Mouse (Mus musculus): ENCODE measurements at regions not wholly inside any gene's neighbourhood (a gene's known extent, or its start where the extent isn't known, plus 50 kb on each side); places are given as distances from the start of the nearest gene placed in this dataset.
"Not testable (repeated sequence)": the region's sequence is repeated elsewhere in the genome, so short reads cannot be mapped to it uniquely, and the experiment has no call there.

DNA sequence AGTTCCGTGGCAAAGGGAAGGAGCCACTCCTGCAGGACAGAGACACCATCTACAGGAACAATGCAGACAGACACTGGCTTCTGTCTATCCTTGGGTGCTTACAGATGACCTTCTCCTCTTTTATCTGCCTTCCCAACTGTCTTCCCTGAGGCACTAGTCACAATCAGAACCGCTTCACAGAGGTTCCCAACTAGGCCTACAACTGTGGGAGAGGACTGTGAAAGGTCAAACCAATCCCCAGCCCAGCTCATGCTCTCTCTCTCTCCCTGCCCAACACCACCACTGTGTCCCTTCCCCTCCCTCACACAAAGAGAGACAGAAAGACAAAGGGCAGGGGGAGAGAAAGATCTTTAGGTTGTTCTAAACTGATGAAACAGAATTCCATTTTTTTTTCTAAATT, 61.3 kb downstream of the Tmem17 start:
- WGBS, result 57% methylated on average over 2 of the region's 2 CpGs
- no peaks in the 10 kb centered on the region for H3K36me3 ChIP-seq
- no peaks in the 10 kb centered on the region for H3K27me3 ChIP-seq
- H3K4me1 ChIP-seq (replicated peaks), result no peaks in the 10 kb centered on the region
- no peak overlapping the region for H3K4me2 ChIP-seq
- H3K4me3 ChIP-seq, result no peak overlapping the region
- H3K9ac ChIP-seq, result no peak overlapping the region
- no peaks in the 10 kb centered on the region for H3K9me3 ChIP-seq
- ATAC-seq (ENCODE audit: low FRiP score, low read depth), result no peak
- no peak overlapping the region for H3K27ac ChIP-seq (replicated peaks)

GRCm38 (mm10) chr11:22573802-22574201, 61.9 kb downstream of the Tmem17 start:
- ATAC-seq (ENCODE audit: low FRiP score, low read depth), result no peak
- 79% methylated on average over 3 of the region's 3 CpGs for WGBS
- Histone ChIP-seq H3K27me3 (no peaks in the 10 kb centered on the region), H3K36me3 (no peaks in the 10 kb centered on the region), H3K4me3 (no peak overlapping the region), H3K9me3 (no peaks in the 10 kb centered on the region), H3K4me2 (no peak overlapping the region), H3K4me1 (replicated peaks) (no peaks in the 10 kb centered on the region), H3K9ac (no peak overlapping the region), H3K27ac (replicated peaks) (no peak overlapping the region)

- H3K4me3 ChIP-seq, result no peak overlapping the region
- H3K36me3 ChIP-seq, result no peaks in the 10 kb centered on the region
- no peaks in the 10 kb centered on the region for H3K4me1 ChIP-seq (replicated peaks)
- no peak overlapping the region for H3K4me2 ChIP-seq
- no peak for ATAC-seq (ENCODE audit: low FRiP score, low read depth)
- H3K27ac ChIP-seq (replicated peaks), result no peak overlapping the region
- H3K9me3 ChIP-seq, result no peaks in the 10 kb centered on the region
- no peak overlapping the region for H3K9ac ChIP-seq
- H3K27me3 ChIP-seq, result no peaks in the 10 kb centered on the region
- 92% methylated on average over 2 of the region's 2 CpGs for WGBS
Observed at GRCm38 (mm10) chr11:22574506-22574905, 62.6 kb downstream of the Tmem17 start.

DNA sequence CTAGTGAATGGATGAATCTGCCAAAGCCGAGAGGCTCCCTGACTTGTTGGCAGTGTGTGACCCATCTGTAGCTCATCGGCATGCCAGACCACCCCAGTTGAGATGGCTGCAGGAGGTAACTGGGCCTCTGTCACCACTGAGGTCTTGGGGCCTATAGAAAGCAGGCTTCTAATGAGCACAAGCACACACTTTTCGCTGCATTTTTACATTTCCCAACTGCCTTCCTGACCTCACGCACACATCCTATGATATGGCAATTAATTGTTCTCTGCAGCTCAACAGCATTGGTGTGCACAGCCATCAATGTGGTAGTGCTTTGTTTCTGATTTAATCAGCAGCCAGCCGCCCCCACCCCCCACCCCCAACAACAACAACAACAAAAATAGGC, 72.2 kb downstream of the Tmem17 start:
- Histone ChIP-seq H3K27ac (replicated peaks) (peak overlapping the region; percentile 80), H3K36me3 (no peaks in the 10 kb centered on the region), H3K4me1 (replicated peaks) (peaks cover 26% of the 10 kb centered on the region), H3K9me3 (no peaks in the 10 kb centered on the region), H3K4me2 (peak overlapping the region; percentile 54), H3K4me3 (0 out of 2 replicates have a peak overlapping the region, but pooled peaks have one; percentile 20), H3K9ac (no peak overlapping the region), H3K27me3 (no peaks in the 10 kb centered on the region)
- peak; percentile 72 for ATAC-seq (ENCODE audit: low FRiP score, low read depth)
- WGBS, result 8% methylated on average over 5 of the region's 5 CpGs

DNA sequence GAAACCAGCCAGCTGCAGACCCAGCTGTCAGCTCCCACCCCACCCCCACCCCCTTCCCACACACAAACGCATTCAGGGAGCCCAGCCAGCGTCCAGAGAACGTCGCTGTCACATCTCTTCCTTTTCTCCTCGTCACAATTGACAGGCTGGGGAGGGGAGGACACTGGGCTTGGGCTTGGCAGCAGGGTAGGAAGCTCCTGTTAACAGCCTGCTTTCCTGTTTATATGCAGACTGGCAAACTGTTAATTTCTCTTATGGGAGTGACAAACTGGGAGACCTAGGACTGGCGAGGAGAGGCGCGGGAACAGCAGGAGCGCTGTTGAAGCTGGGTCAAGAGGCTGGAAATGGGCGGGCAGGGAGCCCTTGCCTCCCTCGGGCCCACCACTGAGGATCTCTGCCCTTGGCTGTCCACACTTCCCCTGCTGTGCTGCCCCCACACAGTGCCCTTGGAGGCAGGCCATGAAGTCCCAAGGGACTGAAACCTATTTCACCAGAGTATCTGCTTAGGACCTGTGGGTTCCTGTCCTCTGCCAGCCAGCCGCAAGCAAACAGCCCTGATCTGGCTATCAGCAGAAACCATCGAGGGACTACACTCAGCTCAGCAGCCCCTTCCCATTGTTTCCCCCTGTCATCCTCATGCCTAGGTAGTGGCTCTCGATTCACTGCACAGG, 72.7 kb downstream of the Tmem17 start:
- peak overlapping the region; percentile 54 for H3K4me2 ChIP-seq
- peak overlapping the region; percentile 80 for H3K27ac ChIP-seq (replicated peaks)
- ATAC-seq (ENCODE audit: low FRiP score, low read depth), result peak; percentile 82
- H3K4me1 ChIP-seq (replicated peaks), result peaks cover 26% of the 10 kb centered on the region
- no peaks in the 10 kb centered on the region for H3K9me3 ChIP-seq
- H3K27me3 ChIP-seq, result no peaks in the 10 kb centered on the region
- 5% methylated on average over 14 of the region's 14 CpGs for WGBS
- H3K9ac ChIP-seq, result peak overlapping the region; percentile 33
- no peaks in the 10 kb centered on the region for H3K36me3 ChIP-seq
- H3K4me3 ChIP-seq, result peak overlapping the region; percentile 20

DNA sequence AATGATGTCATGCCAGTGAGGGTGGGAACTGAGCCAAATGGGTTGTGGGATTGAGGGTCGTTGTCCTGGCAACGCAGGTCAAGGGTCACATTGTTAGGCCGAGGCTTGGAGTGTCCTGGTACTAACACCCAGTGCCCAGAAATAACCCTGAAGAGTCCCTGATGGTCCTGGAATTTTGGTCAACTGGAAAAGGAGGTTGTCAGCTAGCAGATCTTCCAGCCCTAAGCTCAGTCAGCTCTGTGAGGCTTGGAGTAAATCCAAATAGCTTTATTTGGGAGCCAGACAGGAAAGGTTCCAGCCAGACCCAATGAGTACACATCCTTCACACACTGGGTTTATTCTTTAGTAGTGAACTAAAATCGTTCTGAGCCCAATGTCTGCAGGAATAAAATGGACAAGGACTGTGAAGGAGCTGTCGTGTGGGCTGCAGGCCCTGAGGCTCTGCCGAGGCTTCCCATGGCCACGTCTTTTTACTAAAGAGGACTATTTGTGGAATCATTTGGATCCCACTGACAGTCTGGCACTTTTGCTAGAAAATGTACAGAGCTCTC, 75.9 kb downstream of the Tmem17 start:
- peak overlapping the region; percentile 74 for H3K27ac ChIP-seq (replicated peaks)
- WGBS, result 37% methylated on average over 7 of the region's 7 CpGs
- no peaks in the 10 kb centered on the region for H3K36me3 ChIP-seq
- H3K4me1 ChIP-seq (replicated peaks), result peaks cover 26% of the 10 kb centered on the region
- no peak overlapping the region for H3K4me2 ChIP-seq
- peak; percentile 68 for ATAC-seq (ENCODE audit: low FRiP score, low read depth)
- H3K9ac ChIP-seq, result no peak overlapping the region
- H3K4me3 ChIP-seq, result no peak overlapping the region
- H3K27me3 ChIP-seq, result no peaks in the 10 kb centered on the region
- no peaks in the 10 kb centered on the region for H3K9me3 ChIP-seq

- Histone ChIP-seq H3K9ac (no peak overlapping the region), H3K4me2 (no peak overlapping the region), H3K27me3 (no peaks in the 10 kb centered on the region), H3K9me3 (no peaks in the 10 kb centered on the region), H3K4me3 (no peak overlapping the region), H3K4me1 (replicated peaks) (peaks cover 26% of the 10 kb centered on the region), H3K27ac (replicated peaks) (peak overlapping the region; percentile 74), H3K36me3 (no peaks in the 10 kb centered on the region)
- ATAC-seq (ENCODE audit: low FRiP score, low read depth), result peak; percentile 35; the same call in 1 of the 2 replicates
- WGBS, result 30% methylated on average over 2 of the region's 2 CpGs
Observed at GRCm38 (mm10) chr11:22588546-22588945, 76.7 kb downstream of the Tmem17 start.

GRCm38 (mm10) chr11:22589901-22590300, 78.0 kb downstream of the Tmem17 start:
- no peak for ATAC-seq (ENCODE audit: low FRiP score, low read depth)
- Histone ChIP-seq H3K27ac (replicated peaks) (no peak overlapping the region), H3K9ac (no peak overlapping the region), H3K27me3 (no peaks in the 10 kb centered on the region), H3K4me2 (no peak overlapping the region), H3K4me3 (no peak overlapping the region), H3K4me1 (replicated peaks) (peaks cover 15% of the 10 kb centered on the region), H3K36me3 (no peaks in the 10 kb centered on the region), H3K9me3 (no peaks in the 10 kb centered on the region)
- WGBS, result 53% methylated on average over 2 of the region's 2 CpGs

- not testable (repeated sequence) for H3K27me3 ChIP-seq; H3K27ac ChIP-seq (replicated peaks); H3K4me2 ChIP-seq; H3K36me3 ChIP-seq; H3K9me3 ChIP-seq; H3K9ac ChIP-seq; H3K4me1 ChIP-seq (replicated peaks); ATAC-seq (ENCODE audit: low FRiP score, low read depth); H3K4me3 ChIP-seq
- 91% methylated on average over 14 of the region's 14 CpGs for whole genome bisulfite sequencing
Observed at GRCm38 (mm10) chr11:22591050-22591449, 79.2 kb downstream of the Tmem17 start.

DNA sequence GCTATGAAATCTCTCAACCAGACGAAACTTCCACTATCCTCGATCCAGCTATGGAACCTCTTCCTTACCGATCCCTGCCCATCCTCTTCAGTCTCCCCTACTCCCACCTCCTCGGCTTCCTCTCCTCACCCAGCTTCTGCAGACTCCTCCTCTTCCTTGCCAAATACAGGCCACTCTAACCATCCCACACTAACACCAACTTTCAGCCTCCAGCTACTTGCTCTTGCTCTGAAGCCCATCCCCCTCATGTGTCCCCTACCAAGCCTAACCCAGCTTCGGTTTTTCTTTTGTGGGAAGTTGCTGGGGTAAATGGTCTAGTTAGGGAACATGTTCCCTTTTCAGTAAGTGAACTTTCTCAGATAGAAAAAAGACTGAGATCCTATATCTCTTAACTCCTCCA, 80.8 kb downstream of the Tmem17 start:
- Histone ChIP-seq H3K4me3 (no peak overlapping the region), H3K27ac (replicated peaks) (no peak overlapping the region), H3K9me3 (no peaks in the 10 kb centered on the region), H3K27me3 (no peaks in the 10 kb centered on the region), H3K4me1 (replicated peaks) (peaks cover 9% of the 10 kb centered on the region; the same call in 1 of the 2 replicates), H3K9ac (no peak overlapping the region), H3K4me2 (no peak overlapping the region), H3K36me3 (no peaks in the 10 kb centered on the region)
- 92% methylated on average over 5 of the region's 5 CpGs for WGBS
- no peak for ATAC-seq (ENCODE audit: low FRiP score, low read depth)

DNA sequence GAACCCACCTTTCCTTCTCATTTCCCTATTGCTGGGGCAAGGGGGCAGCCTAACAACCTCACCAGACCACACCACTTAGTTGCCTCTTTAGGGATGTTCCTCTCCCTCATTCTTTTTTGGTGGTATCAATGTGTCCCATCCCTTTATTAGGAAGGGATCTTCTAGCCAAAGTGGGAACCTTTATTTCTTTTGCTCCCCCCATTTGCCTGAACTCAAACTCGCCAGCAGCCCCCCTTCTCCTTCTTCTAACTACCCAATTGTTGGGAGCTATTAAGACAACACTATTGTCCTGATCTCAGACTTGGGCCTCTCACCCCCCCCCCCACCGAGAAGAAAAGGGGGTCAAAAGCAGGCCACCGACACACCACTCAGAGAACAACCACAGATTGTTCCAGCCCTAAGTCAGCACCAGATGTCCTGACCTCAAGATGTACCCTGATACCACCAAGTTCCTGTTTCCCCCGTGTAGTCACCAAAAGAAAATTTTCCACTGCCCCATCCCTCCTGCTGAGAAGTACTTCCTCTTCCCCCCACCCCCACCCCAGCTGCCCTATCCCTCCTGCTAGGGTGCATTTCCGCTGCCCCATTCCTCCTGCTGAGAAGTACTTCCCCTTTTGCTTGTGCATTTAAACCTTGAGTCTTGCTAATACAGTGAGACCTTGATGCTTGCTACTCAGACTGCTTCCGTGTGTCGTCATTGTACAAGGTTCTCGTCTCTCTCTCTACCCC, 84.4 kb downstream of the Tmem17 start:
- H3K9ac ChIP-seq, result no peak overlapping the region
- H3K27me3 ChIP-seq, result no peaks in the 10 kb centered on the region
- H3K36me3 ChIP-seq, result no peaks in the 10 kb centered on the region
- H3K4me3 ChIP-seq, result no peak overlapping the region
- no peak overlapping the region for H3K4me2 ChIP-seq
- no peaks in the 10 kb centered on the region for H3K9me3 ChIP-seq
- H3K4me1 ChIP-seq (replicated peaks), result no peaks in the 10 kb centered on the region
- ATAC-seq (ENCODE audit: low FRiP score, low read depth), result no peak
- H3K27ac ChIP-seq (replicated peaks), result no peak overlapping the region
- WGBS, result 83% methylated on average over 8 of the region's 8 CpGs

DNA sequence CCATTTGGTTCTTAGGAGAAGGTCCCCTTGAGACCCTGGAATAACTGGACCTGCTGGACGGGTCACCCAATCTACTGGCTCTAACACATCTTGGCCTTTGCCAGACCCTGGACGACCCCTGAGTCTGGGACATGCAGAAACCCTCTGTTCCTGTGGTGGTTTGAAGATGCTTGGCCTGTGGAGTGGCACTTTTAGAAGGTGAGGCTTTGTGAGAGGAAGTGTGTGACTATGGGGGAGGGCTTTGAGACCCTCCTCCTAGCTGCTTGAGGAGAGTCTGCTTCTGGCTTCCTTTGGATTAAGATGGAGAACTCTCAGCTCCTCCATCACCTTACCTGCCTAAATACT, 84.9 kb downstream of the Tmem17 start:
- H3K36me3 ChIP-seq, result no peaks in the 10 kb centered on the region
- H3K4me2 ChIP-seq, result no peak overlapping the region
- WGBS, result 98% methylated on average over 2 of the region's 2 CpGs
- no peak overlapping the region for H3K9ac ChIP-seq
- no peaks in the 10 kb centered on the region for H3K9me3 ChIP-seq
- ATAC-seq (ENCODE audit: low FRiP score, low read depth), result no peak
- H3K27ac ChIP-seq (replicated peaks), result no peak overlapping the region
- H3K4me1 ChIP-seq (replicated peaks), result no peaks in the 10 kb centered on the region
- no peak overlapping the region for H3K4me3 ChIP-seq
- no peaks in the 10 kb centered on the region for H3K27me3 ChIP-seq

All from hindbrain, embryonic 15.5 days (tissue).